In the genomic region with DNA sequence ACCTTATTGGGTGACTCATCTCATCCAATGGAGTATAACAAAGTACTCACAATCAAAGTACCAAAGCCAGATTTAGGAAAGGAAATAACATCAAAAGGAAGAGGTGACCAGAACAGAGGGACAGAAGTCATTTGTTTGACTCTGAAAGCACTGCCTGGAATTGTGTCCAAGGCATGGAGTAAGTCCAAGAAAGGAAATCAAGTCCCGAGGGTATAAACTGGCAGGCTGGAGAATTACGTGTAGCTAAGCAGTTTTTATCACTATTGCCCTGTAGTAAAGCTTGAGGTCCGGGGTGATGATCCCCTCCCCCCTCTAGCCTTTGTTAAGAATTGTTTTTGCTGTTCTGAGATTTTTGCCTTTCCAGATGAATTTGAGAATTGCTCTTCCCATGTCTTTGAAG, we compare ENCODE assay signal across 17 mouse cellular contexts.
A peak's percentile ranks its signal among the peaks of the same experiment; 100 is the strongest.
DNase-seq lines count a peak whose midpoint lies in the region; ATAC-seq lines count a peak whose summit lies in the region.
"Had no signal": no experiment of that assay in that cellular context is flagged by ENCODE, and none has a peak within 500 bp of the region (broad histone marks: within the 10 kb centered on the region; RNA-seq: fewer than 3 reads in every experiment).

No protein-coding gene starts in this region.

- H3K4me1 ChIP-seq in midbrain, embryonic 11.5 days (ENCODE audit: control insufficient read depth, insufficient read depth, low read length): no peaks in the 10 kb centered on the region
- no peaks in the 10 kb centered on the region for H3K4me1 ChIP-seq in midbrain, embryonic 14.5 days (ENCODE audit: control insufficient read depth, insufficient read depth, low read length)
- H3K4me1 ChIP-seq: embryonic facial prominence, embryonic 13.5 days; embryonic facial prominence, embryonic 15.5 days; forebrain, embryonic 10.5 days; forebrain, embryonic 12.5 days had no signal

- H3K4me3 ChIP-seq in midbrain, embryonic 11.5 days (ENCODE audit: low read depth, low read length): no peak overlapping the region
- H3K4me3 ChIP-seq in midbrain, embryonic 14.5 days (replicated peaks; ENCODE audit: low read depth, low read length): no peak overlapping the region
- H3K4me3 ChIP-seq: embryonic facial prominence, embryonic 13.5 days; embryonic facial prominence, embryonic 15.5 days; erythroblast, embryonic 14.5 days; forebrain, embryonic 10.5 days; forebrain, embryonic 12.5 days had no signal

- no peak overlapping the region for H3K9ac ChIP-seq in midbrain, embryonic 11.5 days (ENCODE audit: low read length)
- no peak overlapping the region for H3K9ac ChIP-seq in midbrain, embryonic 14.5 days (replicated peaks; ENCODE audit: low read length)
- H3K9ac ChIP-seq: embryonic facial prominence, embryonic 13.5 days; embryonic facial prominence, embryonic 15.5 days; forebrain, embryonic 12.5 days had no signal

- 80% methylated on average over 3 of the region's 3 CpGs for WGBS in midbrain, embryonic 11.5 days
- 80% methylated on average over 3 of the region's 3 CpGs for WGBS in midbrain, embryonic 14.5 days

- no peaks in the 10 kb centered on the region for H3K36me3 ChIP-seq in midbrain, embryonic 11.5 days (ENCODE audit: control insufficient read depth, insufficient read depth, low read length)
- no peaks in the 10 kb centered on the region for H3K36me3 ChIP-seq in midbrain, embryonic 14.5 days (ENCODE audit: control insufficient read depth, insufficient read depth, low read length)
- H3K36me3 ChIP-seq: embryonic facial prominence, embryonic 13.5 days; embryonic facial prominence, embryonic 15.5 days; forebrain, embryonic 10.5 days; forebrain, embryonic 12.5 days had no signal

- no peak overlapping the region for H3K27ac ChIP-seq in midbrain, embryonic 11.5 days (ENCODE audit: low read depth, low read length)
- no peak overlapping the region for H3K27ac ChIP-seq in midbrain, embryonic 14.5 days (replicated peaks; ENCODE audit: low read depth, low read length)
- H3K27ac ChIP-seq: embryonic facial prominence, embryonic 13.5 days; embryonic facial prominence, embryonic 15.5 days; forebrain, embryonic 10.5 days; forebrain, embryonic 12.5 days had no signal

- H3K9me3 ChIP-seq in midbrain, embryonic 11.5 days (ENCODE audit: control insufficient read depth, low read length): no peaks in the 10 kb centered on the region
- H3K9me3 ChIP-seq in midbrain, embryonic 14.5 days (ENCODE audit: control insufficient read depth, low read length): no peaks in the 10 kb centered on the region
- H3K9me3 ChIP-seq: embryonic facial prominence, embryonic 13.5 days; embryonic facial prominence, embryonic 15.5 days; forebrain, embryonic 10.5 days; forebrain, embryonic 12.5 days had no signal

- DNase-seq in adrenal gland, postnatal 14 days: peak; percentile 20
- no peak for DNase-seq in adrenal gland, adult 18-20 months (ENCODE audit: low spot score in 2 of 2)
- DNase-seq in cerebellum, postnatal 14 days: peak; percentile 12 to 43
- no peak for DNase-seq in cerebellum, adult 11-12 months
- peak; percentile 78 for DNase-seq in midbrain, embryonic 11.5 days (ENCODE audit: low spot score, missing footprints)
- DNase-seq in midbrain, embryonic 14.5 days: no peak
- DNase-seq: adrenal gland, postnatal 25 days; cerebellum, adult 11 months; cerebellum, adult 9-10 months; embryo, embryonic 11 days had no signal

- no peak for ATAC-seq in midbrain, embryonic 11.5 days (ENCODE audit: low FRiP score)
- no peak for ATAC-seq in midbrain, embryonic 14.5 days (ENCODE audit: low FRiP score, low TSS enrichment)
- ATAC-seq: forebrain, embryonic 14.5 days; forebrain, embryonic 16.5 days had no signal

- H3K27me3 ChIP-seq in midbrain, embryonic 11.5 days (ENCODE audit: control insufficient read depth, insufficient read depth, low read length): no peaks in the 10 kb centered on the region
- H3K27me3 ChIP-seq in midbrain, embryonic 14.5 days (ENCODE audit: control insufficient read depth, insufficient read depth, low read length): no peaks in the 10 kb centered on the region
- H3K27me3 ChIP-seq: embryonic facial prominence, embryonic 13.5 days; embryonic facial prominence, embryonic 15.5 days; forebrain, embryonic 12.5 days had no signal

- no peak overlapping the region for H3K4me2 ChIP-seq in midbrain, embryonic 11.5 days
- no peak overlapping the region for H3K4me2 ChIP-seq in midbrain, embryonic 14.5 days (ENCODE audit: low read length)
- H3K4me2 ChIP-seq: embryonic facial prominence, embryonic 13.5 days; embryonic facial prominence, embryonic 15.5 days; forebrain, embryonic 12.5 days had no signal

Comparison
In these comparisons a context has a peak if more than half of its experiments do, and no peak if none do; other contexts are left out.
1. DNase-seq: peak in adrenal gland, postnatal 14 days (single experiment), cerebellum, postnatal 14 days (2 of 2) and midbrain, embryonic 11.5 days (single experiment); none in adrenal gland, adult 18-20 months (0 of 2), cerebellum, adult 11-12 months (single experiment) and midbrain, embryonic 14.5 days (single experiment).